Mouse (Mus musculus) thymus, postnatal 10 days (tissue): Measurements from ENCODE around the gene Aox3.

Experiments used
- DNase-seq, 2 experiments: peaks; one replicate each; pipeline ENCODE4 v3.0.0; 2021; ENCODE audit warnings: low spot score in 2 of 2

Gene Aox3

GRCm38 (mm10) chr1:58112880-58113279, at the start of gene Aox3:
TSS of gene Aox3 (plus strand) at chr1:58113130.
- DNase-seq = peak in 1 of 2 experiments; percentile 44

GRCm38 (mm10) chr1:58065151-58065550, 47.8 kb upstream of the Aox3 start:
- no peak for DNase-seq

- DNase-seq = no peak
Observed at GRCm38 (mm10) chr1:58065606-58066005, 47.3 kb upstream of the Aox3 start.

- DNase-seq = no peak
Observed at GRCm38 (mm10) chr1:58069181-58069580, 43.7 kb upstream of the Aox3 start.

GRCm38 (mm10) chr1:58070091-58070490, 42.8 kb upstream of the Aox3 start:
- DNase-seq = no peak

- no peak for DNase-seq
Observed at GRCm38 (mm10) chr1:58071006-58071405, 41.9 kb upstream of the Aox3 start.

- DNase-seq = no peak
Observed at GRCm38 (mm10) chr1:58071509-58071908, 41.4 kb upstream of the Aox3 start.

GRCm38 (mm10) chr1:58072416-58072815, 40.5 kb upstream of the Aox3 start:
- DNase-seq = no peak

GRCm38 (mm10) chr1:58072991-58073730, 39.8 kb upstream of the Aox3 start:
- DNase-seq = no peak

- no peak for DNase-seq
Observed at GRCm38 (mm10) chr1:58074266-58074665, 38.7 kb upstream of the Aox3 start.

- DNase-seq = no peak
Observed at GRCm38 (mm10) chr1:58077882-58078281, 35.0 kb upstream of the Aox3 start.

- no peak for DNase-seq
Observed at GRCm38 (mm10) chr1:58078390-58078789, 34.5 kb upstream of the Aox3 start.

GRCm38 (mm10) chr1:58079689-58080088, 33.2 kb upstream of the Aox3 start:
- no peak for DNase-seq

- no peak for DNase-seq
Observed at GRCm38 (mm10) chr1:58080446-58080845, 32.5 kb upstream of the Aox3 start.

- DNase-seq = no peak
Observed at GRCm38 (mm10) chr1:58081356-58081755, 31.6 kb upstream of the Aox3 start.

- DNase-seq = no peak
Observed at GRCm38 (mm10) chr1:58089316-58089715, 23.6 kb upstream of the Aox3 start.

- DNase-seq = no peak
Observed at GRCm38 (mm10) chr1:58090191-58090590, 22.7 kb upstream of the Aox3 start.

- DNase-seq = no peak
Observed at GRCm38 (mm10) chr1:58091213-58091612, 21.7 kb upstream of the Aox3 start.

- no peak for DNase-seq
Observed at GRCm38 (mm10) chr1:58091992-58092560, 20.9 kb upstream of the Aox3 start.

- DNase-seq = no peak
Observed at GRCm38 (mm10) chr1:58097338-58097737, 15.6 kb upstream of the Aox3 start.

- DNase-seq = no peak
Observed at GRCm38 (mm10) chr1:58099119-58099518, 13.8 kb upstream of the Aox3 start.

GRCm38 (mm10) chr1:58101531-58102146, 11.3 kb upstream of the Aox3 start:
- DNase-seq = no peak

- DNase-seq = no peak
Observed at GRCm38 (mm10) chr1:58102494-58102893, 10.4 kb upstream of the Aox3 start.
